Mouse (Mus musculus): Measurements from ENCODE around the gene Wwc2.

Gene Wwc2

GRCm38 (mm10) chr8:47781881-47782280, 208.8 kb downstream of the Wwc2 start:
- DNase-seq: no peak

DNA sequence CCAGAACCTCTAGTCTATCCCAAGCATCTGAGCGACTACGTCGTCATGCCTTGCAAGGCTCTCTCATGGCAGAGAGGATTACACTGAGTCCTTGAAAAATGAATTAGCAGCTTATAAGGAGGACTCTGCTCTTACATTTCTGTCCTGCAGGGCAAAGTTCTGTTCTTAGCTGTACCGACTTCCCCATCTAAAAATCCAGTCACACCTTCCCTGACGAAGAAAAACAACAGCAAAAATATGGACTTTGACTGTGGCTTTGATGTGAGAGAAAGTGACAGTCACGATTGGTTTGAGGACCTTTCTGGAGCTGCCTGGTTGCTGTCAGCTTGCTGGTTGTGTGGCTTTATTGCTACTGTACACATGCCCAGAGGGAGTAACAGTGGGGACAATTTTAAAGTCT, 211.1 kb downstream of the Wwc2 start:
- DNase-seq: no peak

GRCm38 (mm10) chr8:47777415-47777814, 213.3 kb downstream of the Wwc2 start:
- no peak for DNase-seq
